ENCODE assay signal across 9 mouse cellular contexts in genomic region chr7:115170439-115170838, GRCm38 (mm10).
DNase-seq lines count a peak whose midpoint lies in the region; ATAC-seq and TF ChIP-seq lines count a peak whose summit lies in the region.
"Had no signal": no experiment of that assay in that cellular context is flagged by ENCODE, and none has a peak within 500 bp of the region (broad histone marks: within the 10 kb centered on the region; RNA-seq: fewer than 3 reads in every experiment).

No protein-coding gene starts in this region.

- no peak overlapping the region for H3K27ac ChIP-seq in forebrain, embryonic 13.5 days
- no peak overlapping the region for H3K27ac ChIP-seq in forebrain, embryonic 10.5 days
- no peak overlapping the region for H3K27ac ChIP-seq in heart, embryonic 16.5 days (ENCODE audit: low read length)
- no peak overlapping the region; the same call in 1 of the 2 replicates for H3K27ac ChIP-seq in lung, embryonic 14.5 days (ENCODE audit: low read depth)
- H3K27ac ChIP-seq: left cerebral cortex, adult 2 months had no signal

- H3K4me3 ChIP-seq in forebrain, embryonic 13.5 days, result no peak overlapping the region
- H3K4me3 ChIP-seq in forebrain, embryonic 10.5 days, result no peak overlapping the region
- H3K4me3 ChIP-seq in heart, embryonic 16.5 days (ENCODE audit: low read length), result no peak overlapping the region
- H3K4me3 ChIP-seq in lung, embryonic 14.5 days (ENCODE audit: low read depth, low read length), result no peak overlapping the region
- H3K4me3 ChIP-seq: left cerebral cortex, adult 2 months had no signal

- WGBS in forebrain, embryonic 13.5 days, result 48% methylated on average over 9 of the region's 9 CpGs
- 58% methylated on average over 9 of the region's 9 CpGs for WGBS in forebrain, embryonic 10.5 days
- 36% methylated on average over 9 of the region's 9 CpGs for WGBS in heart, embryonic 16.5 days
- WGBS in lung, embryonic 14.5 days, result 22% methylated on average over 9 of the region's 9 CpGs

- no peak for TF ChIP-seq CTCF in lung, embryonic 14.5 days (IDR thresholded peaks at IDR 0.05; ENCODE audit: low read depth)

- DNase-seq in forebrain, embryonic 10.5 days (ENCODE audit: extremely low spot score, low spot score), result no peak
- peak; percentile 14 for DNase-seq in ovary, adult 18-20 months (ENCODE audit: low spot score)
- no peak for DNase-seq in ovary, postnatal 10 days (ENCODE audit: low spot score)
- peak; percentile 71 for DNase-seq in lung, embryonic 14.5 days
- DNase-seq in thymus, adult 18-20 months, result no peak
- DNase-seq in thymus, postnatal 25 days, result no peak

- H3K27me3 ChIP-seq in forebrain, embryonic 13.5 days, result no peaks in the 10 kb centered on the region
- no peaks in the 10 kb centered on the region for H3K27me3 ChIP-seq in forebrain, embryonic 10.5 days (ENCODE audit: poor library complexity, severe bottlenecking)
- no peaks in the 10 kb centered on the region for H3K27me3 ChIP-seq in heart, embryonic 16.5 days (ENCODE audit: control insufficient read depth, insufficient read depth, low read length)
- H3K27me3 ChIP-seq in lung, embryonic 14.5 days (ENCODE audit: insufficient read depth, low read length), result no peaks in the 10 kb centered on the region

- H3K9ac ChIP-seq in forebrain, embryonic 13.5 days, result no peak overlapping the region
- no peak overlapping the region for H3K9ac ChIP-seq in heart, embryonic 16.5 days (ENCODE audit: low read length)
- H3K9ac ChIP-seq in lung, embryonic 14.5 days, result no peak overlapping the region

- no peaks in the 10 kb centered on the region for H3K9me3 ChIP-seq in forebrain, embryonic 13.5 days (replicated peaks)
- H3K9me3 ChIP-seq in forebrain, embryonic 10.5 days, result no peaks in the 10 kb centered on the region
- H3K9me3 ChIP-seq in heart, embryonic 16.5 days (replicated peaks; ENCODE audit: control insufficient read depth, low read length), result peaks cover 5% of the 10 kb centered on the region
- no peaks in the 10 kb centered on the region for H3K9me3 ChIP-seq in lung, embryonic 14.5 days (ENCODE audit: low read depth, low read length)

- H3K4me1 ChIP-seq in forebrain, embryonic 13.5 days, result peaks cover 7% of the 10 kb centered on the region
- H3K4me1 ChIP-seq in forebrain, embryonic 10.5 days, result peaks cover 3% of the 10 kb centered on the region; the same call in 1 of the 2 replicates
- 0 out of 2 replicates have a peak, but pooled peaks cover 2% of the 10 kb centered on the region for H3K4me1 ChIP-seq in heart, embryonic 16.5 days (ENCODE audit: control insufficient read depth, insufficient read depth, low read length)
- H3K4me1 ChIP-seq in lung, embryonic 14.5 days (ENCODE audit: insufficient read depth), result 0 out of 2 replicates have a peak, but pooled peaks cover 7% of the 10 kb centered on the region

- 0 out of 2 replicates have a peak, but pooled peaks have one; percentile 63 for ATAC-seq in forebrain, embryonic 13.5 days
- peak; percentile 55 for ATAC-seq in heart, embryonic 16.5 days (replicated peaks; ENCODE audit: extremely low read depth, insufficient read depth, low FRiP score)
- peak; percentile 89 for ATAC-seq in lung, embryonic 14.5 days (ENCODE audit: insufficient read depth)

- no peaks in the 10 kb centered on the region for H3K36me3 ChIP-seq in forebrain, embryonic 13.5 days (ENCODE audit: poor library complexity, severe bottlenecking)
- no peaks in the 10 kb centered on the region for H3K36me3 ChIP-seq in forebrain, embryonic 10.5 days (replicated peaks)
- H3K36me3 ChIP-seq in heart, embryonic 16.5 days (ENCODE audit: control insufficient read depth, insufficient read depth), result no peaks in the 10 kb centered on the region
- H3K36me3 ChIP-seq in lung, embryonic 14.5 days (ENCODE audit: insufficient read depth), result no peaks in the 10 kb centered on the region

- H3K4me2 ChIP-seq in forebrain, embryonic 13.5 days, result no peak overlapping the region
- no peak overlapping the region for H3K4me2 ChIP-seq in heart, embryonic 16.5 days (ENCODE audit: low read depth, low read length)
- H3K4me2 ChIP-seq in lung, embryonic 14.5 days, result peak overlapping the region; percentile 3; the same call in 1 of the 2 replicates

Comparison
In these comparisons a context has a peak if more than half of its experiments do, and no peak if none do; other contexts are left out.
1. DNase-seq: peak in ovary, adult 18-20 months (single experiment) and lung, embryonic 14.5 days (single experiment); none in forebrain, embryonic 10.5 days (single experiment), ovary, postnatal 10 days (single experiment), thymus, adult 18-20 months (0 of 2) and thymus, postnatal 25 days (single experiment).
2. Peak in every context shown above with its lines, with median percentiles within 50 percentile points of each other: ATAC-seq.